Mouse (Mus musculus) kidney, postnatal 25 days (tissue): ENCODE data around the gene B3glct.

ENCODE experiments used
- DNase-seq, 2 experiments: peaks; one replicate each; pipeline ENCODE4 v3.0.0; 2021; ENCODE audit warnings: mixed read lengths in 2 of 2

B3glct gene

DNA sequence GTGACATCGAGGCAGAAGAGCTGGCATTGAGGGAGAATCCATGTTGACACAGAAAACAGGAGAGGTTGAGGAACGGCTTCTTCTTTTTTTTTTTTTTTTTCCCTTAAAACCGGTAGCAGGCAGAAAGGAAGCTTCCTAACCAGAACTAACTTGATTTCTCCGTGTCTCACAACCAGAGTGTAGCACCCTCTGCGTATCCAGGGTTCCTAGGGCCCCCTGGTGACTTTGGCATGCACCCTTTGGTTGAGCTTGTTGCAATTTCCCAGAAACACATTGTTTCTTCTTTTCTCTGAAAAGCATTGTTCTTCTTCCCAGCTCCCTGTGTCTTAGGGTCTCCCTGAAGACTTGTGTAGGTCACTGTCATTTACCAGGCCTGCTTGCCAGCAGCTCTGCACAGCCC, 73.8 kb downstream of the B3glct start:
- no peak for DNase-seq

DNA sequence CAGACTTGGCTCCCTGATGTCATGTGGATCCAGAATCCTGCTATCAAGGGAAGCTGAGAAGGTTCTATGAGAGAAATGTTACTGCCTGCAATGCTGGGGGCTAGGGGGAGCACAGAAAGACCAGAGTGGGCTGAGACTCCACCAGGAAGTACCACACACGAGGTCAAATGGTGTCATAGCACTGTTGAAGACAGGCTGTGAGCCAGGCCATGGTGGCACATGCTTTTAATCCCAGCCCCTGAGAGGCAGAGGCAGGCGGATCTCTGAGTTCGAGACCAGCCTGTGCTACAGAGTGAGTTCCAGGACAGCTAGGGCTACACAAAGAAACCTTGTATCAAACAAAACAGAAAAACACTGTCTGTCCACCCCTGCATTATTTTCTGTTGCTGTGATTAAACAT, 75.0 kb downstream of the B3glct start:
- no peak for DNase-seq

DNA sequence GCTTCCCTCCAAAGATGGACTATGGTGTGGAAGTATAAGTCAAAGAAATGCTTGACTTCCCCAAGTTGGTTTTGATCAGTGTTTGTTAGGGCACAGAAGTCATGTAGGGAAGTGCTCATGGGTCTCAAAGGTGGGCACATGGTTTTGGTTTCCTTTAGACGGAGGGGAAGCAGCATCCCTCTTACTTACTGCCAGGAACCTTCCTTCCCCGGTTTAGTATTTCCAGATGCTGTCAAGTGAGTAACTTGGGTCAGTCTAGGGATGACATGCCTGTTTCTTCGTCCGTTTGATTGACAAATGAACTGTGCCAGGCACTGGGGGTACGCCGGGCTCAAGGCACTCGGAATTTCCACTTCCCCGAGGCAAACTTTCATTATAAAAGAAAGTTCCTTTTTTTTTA, 89.1 kb downstream of the B3glct start:
- DNase-seq = no peak

DNA sequence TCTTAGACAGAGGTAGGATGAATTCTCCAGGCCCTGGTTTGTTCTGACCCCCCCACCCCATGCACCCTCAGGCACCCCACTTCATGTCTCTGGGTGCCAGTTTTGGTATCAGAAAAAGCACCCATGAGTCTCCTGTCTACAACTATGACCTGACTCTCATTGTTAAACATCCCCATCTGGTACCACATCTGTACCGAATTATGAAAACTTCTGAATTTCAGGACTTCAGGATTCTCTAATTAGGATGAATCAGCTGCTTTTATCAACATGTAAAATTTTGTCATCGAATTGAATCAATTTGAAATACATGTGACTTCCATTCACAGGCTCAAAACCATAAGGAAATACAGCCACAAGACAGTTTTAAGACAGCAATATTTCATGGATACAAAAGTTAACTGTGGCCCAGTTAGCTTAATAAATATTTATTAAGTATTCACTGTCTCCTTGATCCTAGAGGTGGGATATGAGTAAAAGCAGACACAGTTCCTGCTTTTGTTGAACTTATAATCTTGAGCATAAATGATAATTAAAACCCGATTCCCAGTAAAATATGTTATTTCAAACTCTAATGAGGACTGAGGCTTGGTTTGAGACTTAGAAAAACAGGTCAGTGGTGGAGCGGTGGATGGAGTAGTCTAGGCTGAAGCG, 89.7 kb downstream of the B3glct start:
- no peak for DNase-seq

DNA sequence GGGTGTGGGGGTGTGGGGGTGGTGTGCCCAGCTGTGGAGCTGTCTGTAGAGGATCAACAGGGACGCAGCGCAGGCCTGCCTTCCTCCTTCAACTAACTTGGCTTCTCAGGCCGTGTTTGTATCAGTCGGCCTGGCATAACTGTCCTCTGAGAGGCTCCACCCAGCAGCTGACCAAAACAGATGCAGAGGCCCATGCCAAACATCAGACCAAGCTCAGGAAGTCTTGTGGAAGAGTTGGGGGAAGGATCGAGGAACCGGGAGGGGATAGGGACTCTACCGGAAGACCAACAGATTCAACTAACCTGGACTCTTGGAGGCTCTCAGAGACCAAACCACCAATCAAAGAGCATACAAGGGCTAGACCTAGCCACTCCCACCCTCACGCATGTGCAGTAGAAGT, 91.6 kb downstream of the B3glct start:
- DNase-seq = no peak

DNA sequence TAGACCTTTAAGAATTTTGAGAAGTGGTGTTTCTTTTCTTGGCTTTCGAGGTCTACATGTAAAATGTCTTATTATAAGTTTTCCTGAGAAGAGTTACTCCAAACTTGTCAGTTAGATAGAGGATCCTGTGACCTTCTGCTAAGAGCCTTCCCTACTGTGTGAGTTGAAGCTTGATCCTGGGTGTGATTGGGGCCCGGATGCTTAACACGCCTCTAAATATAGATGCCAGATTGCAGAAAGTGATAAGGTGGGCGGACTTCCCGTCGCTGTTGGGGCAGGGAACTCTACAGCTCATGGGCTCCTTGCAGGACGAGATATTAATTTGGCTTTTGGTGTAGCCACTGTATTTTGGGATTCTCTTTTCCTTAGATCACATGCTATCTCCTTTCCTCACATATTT, 98.0 kb downstream of the B3glct start:
- no peak for DNase-seq

DNA sequence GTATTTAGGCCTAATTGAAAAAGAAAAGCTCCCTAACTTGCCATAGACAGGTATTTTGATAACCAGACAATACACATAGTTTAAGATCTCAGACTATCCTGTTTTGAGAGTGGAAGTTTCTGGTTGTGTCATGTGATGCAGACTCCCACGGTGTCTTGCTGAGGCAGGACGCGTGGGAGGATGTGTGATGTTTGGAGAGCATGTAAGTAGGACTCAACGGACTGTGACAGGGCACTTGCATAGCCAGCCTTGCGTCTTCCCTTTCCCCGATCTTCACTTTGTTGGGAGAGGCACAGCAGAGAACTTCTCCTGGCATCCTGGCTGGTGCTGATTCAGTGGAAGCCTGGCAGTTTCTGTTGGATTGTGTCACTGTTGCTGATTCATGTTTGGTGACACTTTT, 101.7 kb downstream of the B3glct start:
- no peak for DNase-seq

DNA sequence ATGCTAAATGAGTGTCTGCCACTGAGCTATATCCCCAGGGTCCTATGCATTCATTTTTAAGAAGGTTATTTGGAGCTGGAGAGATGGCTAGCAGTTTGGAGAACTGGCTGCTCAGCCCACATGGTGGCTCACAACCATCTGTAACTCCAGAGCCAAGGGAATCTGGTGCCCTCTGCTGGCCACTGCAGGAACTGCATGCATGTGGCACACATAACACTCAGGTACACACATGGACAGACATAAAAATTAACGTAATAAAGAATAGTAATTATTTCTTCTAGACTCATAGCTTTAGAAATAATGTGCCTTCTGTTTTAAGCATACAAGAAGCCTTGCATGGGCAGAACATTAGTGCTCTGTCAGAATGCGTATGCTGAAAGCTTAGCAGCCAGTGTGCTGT, 102.4 kb downstream of the B3glct start:
- no peak for DNase-seq

DNA sequence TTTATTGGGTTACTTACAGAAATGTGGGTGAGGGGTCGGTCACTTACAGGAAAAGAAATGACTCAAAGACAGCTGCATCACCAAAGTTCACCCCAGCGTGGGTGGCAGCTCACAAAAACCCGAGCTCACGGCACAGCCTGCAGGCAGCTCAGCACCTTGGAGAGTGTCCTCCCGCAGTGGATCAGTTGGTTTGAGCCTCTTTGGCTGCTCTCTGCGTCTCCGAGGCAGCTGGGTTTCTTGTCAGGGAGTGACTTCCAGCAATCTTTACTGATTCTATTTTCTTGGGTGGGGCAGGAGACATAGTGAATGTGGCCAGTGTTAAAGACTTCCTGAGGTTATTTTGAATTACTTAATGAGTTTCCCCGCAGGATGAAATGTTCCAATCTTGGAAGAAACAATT, 112.1 kb downstream of the B3glct start:
- DNase-seq = no peak

DNA sequence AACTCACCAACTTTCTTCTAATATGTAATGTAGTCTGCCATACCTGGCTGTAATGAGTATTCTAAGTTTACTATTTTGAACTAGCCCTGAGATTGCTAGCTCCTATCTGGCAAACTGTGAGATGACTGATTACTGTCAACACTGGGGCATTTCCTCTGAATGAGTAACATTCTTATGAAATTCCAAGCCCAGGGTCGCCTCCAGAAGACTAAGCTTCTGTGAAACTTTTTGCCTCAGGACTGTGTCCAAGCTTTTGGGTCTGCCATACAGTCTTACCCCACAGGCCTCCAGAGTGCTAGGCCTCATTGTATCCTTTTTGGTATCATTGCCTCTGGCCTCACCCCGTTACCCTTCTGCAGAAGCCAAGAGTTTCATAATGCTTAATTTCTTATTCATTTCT, 132.0 kb downstream of the B3glct start:
- DNase-seq = no peak

DNA sequence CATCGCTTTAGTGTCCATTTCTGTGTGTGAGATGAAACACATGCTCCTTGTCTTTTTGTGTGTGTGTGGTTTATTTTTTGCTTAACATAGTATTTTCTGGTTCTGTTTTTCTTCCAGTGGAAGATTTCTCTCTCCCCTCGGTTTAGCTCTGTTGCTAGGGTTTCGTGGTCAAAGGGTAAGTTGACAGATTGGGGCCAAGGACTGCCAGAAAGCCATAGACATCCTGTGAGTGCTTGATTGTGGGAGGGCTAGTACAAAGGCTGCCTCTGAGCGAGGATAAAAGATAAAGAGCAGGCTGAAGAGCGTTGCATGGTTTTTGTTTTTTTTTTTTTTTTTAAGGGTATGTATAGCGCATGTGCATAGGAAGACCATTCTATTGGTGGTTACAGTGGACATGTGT, 133.8 kb downstream of the B3glct start:
- DNase-seq = peak in 1 of 2 experiments; percentile 4
